Mouse (Mus musculus): ENCODE data around the gene Lysmd2. TPM values are rescaled to one million over a fixed set of nuclear protein-coding genes. Genes with fewer than 3 reads are reported as not detected.

Gene Lysmd2
- total RNA-seq, 4 experiments from 2014 or later = 12.8 to 20.1 (median 17.1) TPM

Other genes with a start within 250 kb of the Lysmd2 start
- 10 to 100 TPM; 31.4 to 49.5 (median 36.9) TPM for gene Mapk6, start 215.7 kb upstream of the Lysmd2 start, total RNA-seq (2022)
- 10 to 100 TPM; 20.7 to 25.8 (median 22.3) TPM for gene Leo1, start 184.2 kb upstream of the Lysmd2 start, total RNA-seq (2022)
- gene Tmod3, start 66.1 kb upstream of the Lysmd2 start, total RNA-seq (2022) = 10 to 100 TPM; 49.5 to 64.9 (median 56.5) TPM
- gene Tmod2, start 14.4 kb upstream of the Lysmd2 start, total RNA-seq (2022) = 10 to 100 TPM; 11.3 to 23.2 (median 16.8) TPM
- 10 to 100 TPM; 31.3 to 44.0 (median 31.5) TPM for gene Scg3, start 58.3 kb downstream of the Lysmd2 start, total RNA-seq (2022)
- under 1 TPM; 0.22 to 0.67 (median 0.37) TPM for gene Bmp5, start 149.6 kb downstream of the Lysmd2 start, total RNA-seq (2022)